Mouse (Mus musculus) hindbrain, embryonic 11.5 days (tissue): ENCODE measurements around the gene Iqsec3. TPM values are rescaled to one million over a fixed set of nuclear protein-coding genes. Genes with fewer than 3 reads are reported as not detected.

Experiments used
- ATAC-seq: fragments of 200-750 bp; cut with Nextera tagmentation; 2 replicates; pipeline ENCODE4 v1.8.0; 2017; ENCODE audit warnings: mild to moderate bottlenecking, moderate TSS enrichment, moderate library complexity; ENCODE audit not compliant: low FRiP score
- DNase-seq: peaks from one replicate; pipeline ENCODE4 v3.0.0-alpha.2; 2015; ENCODE audit warnings: low spot score
- H3K27ac ChIP-seq: fragments of 300-500 bp; sonication (generic); 2 replicates; pipeline ENCODE4 v1.5.1; 2014; ENCODE audit warnings: mild to moderate bottlenecking, low read depth, low read length
- H3K27me3 ChIP-seq: fragments of 300-500 bp; sonication (generic); 2 replicates; pipeline ENCODE4 v1.6.1; 2014; ENCODE audit warnings: mild to moderate bottlenecking, low read length, moderate library complexity, mixed read lengths; ENCODE audit not compliant: control insufficient read depth, insufficient read depth
- H3K36me3 ChIP-seq: fragments of 300-500 bp; sonication (generic); 2 replicates; pipeline ENCODE4 v1.6.1; 2014; ENCODE audit warnings: mild to moderate bottlenecking, low read length, moderate library complexity, mixed read lengths; ENCODE audit not compliant: control insufficient read depth, insufficient read depth
- H3K4me1 ChIP-seq: fragments of 300-500 bp; sonication (generic); replicated peaks from 2 replicates; pipeline ENCODE4 v1.6.1; 2014; ENCODE audit warnings: low read length, mixed read lengths; ENCODE audit not compliant: control insufficient read depth, insufficient read depth
- H3K4me2 ChIP-seq: fragments of 300-500 bp; sonication (generic); replicated peaks from 2 replicates; pipeline ENCODE4 v1.6.1; 2014; ENCODE audit warnings: mild to moderate bottlenecking, low read depth, low read length
- H3K4me3 ChIP-seq: fragments of 300-500 bp; sonication (generic); 2 replicates; pipeline ENCODE4 v1.5.1; 2014; ENCODE audit warnings: low read depth, low read length
- H3K9ac ChIP-seq: fragments of 300-500 bp; sonication (generic); 2 replicates; pipeline ENCODE4 v1.6.1; 2014; ENCODE audit warnings: low read depth, low read length
- H3K9me3 ChIP-seq: fragments of 300-500 bp; sonication (generic); 2 replicates; pipeline ENCODE4 v1.6.1; 2016; ENCODE audit warnings: low read length; ENCODE audit not compliant: control insufficient read depth
- WGBS: fragments of 180-500 bp; shearing (Covaris S2); extraction: QIAGEN DNeasy Blood & Tissue Kit; methylation state at CpG from one replicate; pipeline ENCODE4 v1.1.7; 2014; 5-methylcytosine and 5-hydroxymethylcytosine counted together
- polyA plus RNA-seq: library from polyadenylated mRNA; unstranded; fragments of >200 nt; fragmentation: Nextera tagmentation; extraction: Ambion mirVana; gene quantifications from 2 replicates; pipeline ENCODE4 v1.2.1, GENCODE M21; 2014

The Iqsec3 gene
- 1.8 and 2.5 TPM in 2 replicates for polyA plus RNA-seq

- peak within 1 kb of the TSS; percentile 36 for H3K4me2 ChIP-seq
- H3K9ac ChIP-seq, result peak within 1 kb of the TSS; percentile 64
- DNase-seq (peak; percentile 95), ATAC-seq (peak; percentile 94)
- no peaks in the 10 kb centered on the region for H3K4me1 ChIP-seq
- H3K4me3 ChIP-seq, result peak within 1 kb of the TSS; percentile 47
- no peaks in the 10 kb centered on the region for H3K9me3 ChIP-seq
- peak within 1 kb of the TSS; percentile 76 for H3K27ac ChIP-seq
- peaks cover 6% of the 10 kb centered on the region for H3K27me3 ChIP-seq
- WGBS, result under 1% methylated on average over 57 of the region's 65 CpGs
- H3K36me3 ChIP-seq, result no peaks in the 10 kb centered on the region
These were observed at the start of gene Iqsec3 for GRCm38 (mm10) chr6:121473093-121473821. Iqsec3 (minus strand) TSS chr6:121473678.

GRCm38 (mm10) chr6:121522106-121522705 is 48.7 kb upstream of the Iqsec3 start:
- DNase-seq, result no peak
- ATAC-seq, result no peak
- Histone ChIP-seq H3K4me2 (no peak overlapping the region), H3K4me1 (0 out of 2 replicates have a peak, but pooled peaks cover 5% of the 10 kb centered on the region), H3K27ac (no peak overlapping the region), H3K9me3 (no peaks in the 10 kb centered on the region), H3K9ac (no peak overlapping the region), H3K4me3 (no peak overlapping the region), H3K36me3 (no peaks in the 10 kb centered on the region), H3K27me3 (no peaks in the 10 kb centered on the region)
- WGBS, result 85% methylated on average over 5 of the region's 5 CpGs

- no peak for DNase-seq
- no peak overlapping the region for H3K27ac ChIP-seq
- no peak overlapping the region for H3K9ac ChIP-seq
- no peaks in the 10 kb centered on the region for H3K36me3 ChIP-seq
- 78% methylated on average over 3 of the region's 3 CpGs for WGBS
- H3K9me3 ChIP-seq, result no peaks in the 10 kb centered on the region
- no peaks in the 10 kb centered on the region for H3K27me3 ChIP-seq
- 0 out of 2 replicates have a peak, but pooled peaks cover 5% of the 10 kb centered on the region for H3K4me1 ChIP-seq
- no peak overlapping the region for H3K4me3 ChIP-seq
- H3K4me2 ChIP-seq, result no peak overlapping the region
- no peak for ATAC-seq
These were observed 47.6 kb upstream of the Iqsec3 start for GRCm38 (mm10) chr6:121521030-121521429.

GRCm38 (mm10) chr6:121519896-121520295 is 46.4 kb upstream of the Iqsec3 start:
- ATAC-seq (no peak), DNase-seq (no peak)
- Histone ChIP-seq H3K9ac (no peak overlapping the region), H3K36me3 (no peaks in the 10 kb centered on the region), H3K4me2 (no peak overlapping the region), H3K27ac (no peak overlapping the region), H3K27me3 (no peaks in the 10 kb centered on the region), H3K4me1 (0 out of 2 replicates have a peak, but pooled peaks cover 5% of the 10 kb centered on the region), H3K4me3 (no peak overlapping the region), H3K9me3 (no peaks in the 10 kb centered on the region)
- 80% methylated on average over 2 of the region's 2 CpGs for WGBS

GRCm38 (mm10) chr6:121519266-121519810 is 45.9 kb upstream of the Iqsec3 start:
- DNase-seq (no peak), ATAC-seq (no peak)
- 77% methylated on average over 5 of the region's 5 CpGs for WGBS
- H3K4me1 ChIP-seq, result 0 out of 2 replicates have a peak, but pooled peaks cover 2% of the 10 kb centered on the region
- H3K27ac ChIP-seq, result no peak overlapping the region
- no peak overlapping the region for H3K4me3 ChIP-seq
- no peak overlapping the region for H3K9ac ChIP-seq
- no peaks in the 10 kb centered on the region for H3K36me3 ChIP-seq
- no peaks in the 10 kb centered on the region for H3K27me3 ChIP-seq
- H3K4me2 ChIP-seq, result no peak overlapping the region
- no peaks in the 10 kb centered on the region for H3K9me3 ChIP-seq

- H3K27me3 ChIP-seq, result no peaks in the 10 kb centered on the region
- ATAC-seq, result no peak
- 85% methylated on average over 6 of the region's 6 CpGs for WGBS
- no peaks in the 10 kb centered on the region for H3K36me3 ChIP-seq
- H3K9ac ChIP-seq, result no peak overlapping the region
- H3K4me2 ChIP-seq, result no peak overlapping the region
- no peaks in the 10 kb centered on the region for H3K9me3 ChIP-seq
- DNase-seq, result no peak
- no peak overlapping the region for H3K27ac ChIP-seq
- H3K4me3 ChIP-seq, result no peak overlapping the region
- H3K4me1 ChIP-seq, result no peaks in the 10 kb centered on the region
These were observed 44.2 kb upstream of the Iqsec3 start for GRCm38 (mm10) chr6:121517726-121518125.

- DNase-seq (no peak), ATAC-seq (no peak)
- H3K4me2 ChIP-seq, result no peak overlapping the region
- H3K4me1 ChIP-seq, result no peaks in the 10 kb centered on the region
- H3K36me3 ChIP-seq, result no peaks in the 10 kb centered on the region
- H3K4me3 ChIP-seq, result no peak overlapping the region
- no peaks in the 10 kb centered on the region for H3K9me3 ChIP-seq
- H3K27me3 ChIP-seq, result no peaks in the 10 kb centered on the region
- WGBS, result 84% methylated on average over 3 of the region's 3 CpGs
- H3K27ac ChIP-seq, result no peak overlapping the region
- no peak overlapping the region for H3K9ac ChIP-seq
These were observed 36.9 kb upstream of the Iqsec3 start for GRCm38 (mm10) chr6:121510381-121510780.

- Histone ChIP-seq H3K27me3 (no peaks in the 10 kb centered on the region), H3K9ac (no peak overlapping the region), H3K4me2 (no peak overlapping the region), H3K27ac (no peak overlapping the region), H3K4me3 (no peak overlapping the region), H3K36me3 (no peaks in the 10 kb centered on the region), H3K9me3 (no peaks in the 10 kb centered on the region), H3K4me1 (no peaks in the 10 kb centered on the region)
- no peak for DNase-seq
- WGBS, result 83% methylated on average over 7 of the region's 7 CpGs
- no peak for ATAC-seq
These were observed 36.4 kb upstream of the Iqsec3 start for GRCm38 (mm10) chr6:121509871-121510270.
